Mouse (Mus musculus) brain, embryonic 14.5 days (tissue): ENCODE data around the gene Ano10.

Source experiments
- CTCF ChIP-seq: fragments of 200-500 bp; IDR thresholded peaks from 2 replicates; pipeline ENCODE4 v1.5.1; 2012; ENCODE audit warnings: inconsistent platforms, mild to moderate bottlenecking, moderate library complexity, borderline replicate concordance; ENCODE audit not compliant: insufficient read depth, insufficient read length; ENCODE audit errors: extremely low read depth
- POLR2A ChIP-seq: fragments of 200-500 bp; IDR thresholded peaks from 2 replicates; pipeline ENCODE4 v1.6.1; 2012; ENCODE audit warnings: mild to moderate bottlenecking, inconsistent platforms, borderline replicate concordance; ENCODE audit not compliant: poor library complexity, insufficient read depth, insufficient read length, severe bottlenecking; ENCODE audit errors: extremely low read depth

GRCm38 (mm10) chr9:122315501-122315900 lies 21.3 kb upstream of the Ano10 start:
- TF ChIP-seq CTCF (no peak), POLR2A (no peak)
